Mouse (Mus musculus) frontal cortex, adult 2 months (tissue): Measurements from ENCODE around the gene 3110082J24Rik. TPM values are rescaled to one million over a fixed set of nuclear protein-coding genes. Genes with fewer than 3 reads are reported as not detected.

Source experiments
- DNase-seq, 2 experiments: peaks; one replicate each; pipeline ENCODE4 v3.0.0; 2022; ENCODE audit warnings: low spot score in 1 of 2; ENCODE audit errors: extremely low spot score in 1 of 2
- polyA plus RNA-seq: library from polyadenylated mRNA; depleted of rRNA; stranded (reverse); fragments of >200 nt; gene quantifications from 2 replicates; pipeline ENCODE4 v1.2.3, GENCODE M21; 2012

Gene 3110082J24Rik
- polyA plus RNA-seq, 1 experiment = 4.3 TPM

DNA sequence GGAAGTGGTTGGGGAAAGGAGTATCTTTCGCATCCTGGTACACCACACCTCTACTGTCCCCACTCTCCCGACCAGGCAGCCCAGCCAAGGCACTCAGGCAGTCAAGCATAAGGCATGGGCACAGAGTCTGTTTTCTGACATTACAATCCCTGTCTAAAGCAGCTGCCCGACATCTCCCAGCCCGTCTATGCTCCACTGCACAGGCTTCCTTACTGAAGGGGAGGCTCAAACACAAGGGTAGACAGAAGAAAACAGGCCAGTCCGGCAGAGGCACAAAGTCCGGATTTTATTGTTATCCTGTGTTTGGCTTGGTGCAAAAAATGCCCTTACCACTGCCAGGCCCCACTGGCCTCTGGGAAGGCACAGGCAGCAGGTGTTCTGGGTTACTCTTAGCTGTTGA lies 13.3 kb upstream of the 3110082J24Rik start:
- DNase-seq = no peak

GRCm38 (mm10) chr5:30118018-30118417 lies 12.1 kb upstream of the 3110082J24Rik start:
- no peak for DNase-seq

- no peak for DNase-seq
These were observed 9.8 kb upstream of the 3110082J24Rik start for GRCm38 (mm10) chr5:30115718-30116117.

- DNase-seq = no peak
These were observed 8.9 kb upstream of the 3110082J24Rik start for GRCm38 (mm10) chr5:30114761-30115140.

GRCm38 (mm10) chr5:30113881-30114760 lies 8.2 kb upstream of the 3110082J24Rik start:
- peak in 1 of 2 experiments; percentile 66 for DNase-seq

DNA sequence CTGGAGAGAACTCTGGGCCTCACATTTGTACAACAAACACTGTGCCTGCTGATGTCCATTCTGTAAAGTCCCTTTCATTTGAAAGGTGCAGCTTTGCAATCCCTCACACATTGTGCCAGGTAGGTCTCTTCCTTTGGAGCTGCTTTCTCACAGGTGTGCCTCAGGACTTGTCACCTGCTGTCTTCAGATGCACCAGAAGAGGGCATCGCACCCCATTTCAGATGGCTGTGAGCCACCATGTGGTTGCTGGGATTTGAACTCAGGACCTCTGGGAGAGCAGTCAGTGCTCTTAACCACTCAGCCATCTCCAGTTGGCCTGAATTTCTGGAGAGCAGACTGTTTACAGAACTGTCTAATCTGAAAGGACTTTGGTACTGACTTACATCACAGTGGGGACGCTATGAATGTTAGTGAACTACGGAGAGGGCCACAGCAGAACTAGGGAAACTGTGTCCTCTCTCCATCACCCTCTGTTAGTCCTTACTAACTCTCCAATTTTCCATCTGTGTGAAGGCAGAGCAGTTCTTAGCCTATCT lies 6.7 kb upstream of the 3110082J24Rik start:
- no peak for DNase-seq

DNA sequence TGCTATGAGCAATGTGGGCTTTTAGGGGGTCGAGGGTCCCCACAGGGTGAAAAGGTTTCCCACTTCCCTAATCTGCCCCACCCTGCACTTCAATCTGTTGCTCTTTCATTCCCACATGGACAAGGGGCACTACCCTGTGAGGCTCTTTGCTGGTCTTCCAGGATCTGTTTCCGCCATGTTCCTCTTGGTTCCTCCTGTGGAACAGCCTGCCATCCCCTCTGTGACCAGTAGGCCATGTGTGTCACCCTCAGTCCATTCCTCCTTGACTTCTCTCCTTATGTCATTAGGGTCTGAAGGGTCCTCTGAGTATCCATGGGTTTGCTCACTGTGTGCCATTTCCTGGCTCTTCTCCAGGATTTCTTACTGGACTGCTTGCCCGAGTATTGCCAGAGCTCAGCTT lies 5.9 kb upstream of the 3110082J24Rik start:
- DNase-seq = no peak

DNA sequence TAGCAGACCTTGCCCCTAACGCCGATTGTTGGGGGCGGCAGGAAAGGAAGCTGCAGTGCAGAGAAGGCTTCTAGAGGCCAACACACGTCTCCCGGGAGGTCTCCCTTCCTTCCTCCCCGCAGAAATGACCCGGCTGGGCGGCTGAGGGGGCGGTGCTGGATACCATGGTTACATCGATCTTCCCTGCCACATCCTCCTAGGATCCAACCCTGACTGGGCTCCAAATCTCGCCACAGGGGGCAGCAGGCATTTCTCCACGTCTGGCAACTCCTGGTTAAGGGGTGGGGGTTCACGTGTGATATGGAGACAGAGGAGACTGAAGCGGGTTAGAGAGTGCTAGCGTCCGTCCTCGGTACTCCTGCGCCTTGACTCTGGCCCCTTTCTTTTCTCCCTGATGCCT lies 5.2 kb upstream of the 3110082J24Rik start:
- peak in 1 of 2 experiments; percentile 27 for DNase-seq

GRCm38 (mm10) chr5:30110371-30111060 lies 4.6 kb upstream of the 3110082J24Rik start:
- no peak for DNase-seq

- no peak for DNase-seq
These were observed 4.0 kb upstream of the 3110082J24Rik start for GRCm38 (mm10) chr5:30109899-30110298.

- no peak for DNase-seq
These were observed 2.3 kb upstream of the 3110082J24Rik start for GRCm38 (mm10) chr5:30108233-30108632.

DNA sequence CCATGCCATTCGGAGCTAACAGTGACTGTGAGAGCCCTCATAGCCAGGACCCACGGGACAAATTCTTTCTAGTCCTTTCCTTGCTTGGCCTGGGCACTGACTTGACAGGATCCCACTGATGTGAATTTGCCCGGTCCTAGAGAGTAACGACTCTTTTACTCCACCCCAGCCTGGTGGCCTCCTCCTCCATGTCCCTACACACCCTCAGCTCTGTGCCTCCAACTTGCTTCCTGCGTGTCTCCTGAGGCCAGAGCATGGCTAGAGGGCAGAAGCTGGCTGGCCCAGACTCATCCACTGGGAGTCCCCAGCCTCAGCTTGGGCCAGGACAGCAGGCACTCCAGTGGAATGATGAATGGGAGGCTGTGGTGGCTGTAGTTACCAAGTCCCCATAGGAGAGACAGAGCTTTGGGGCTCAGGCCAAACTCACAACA lies 1.7 kb upstream of the 3110082J24Rik start:
- no peak for DNase-seq

- no peak for DNase-seq
These were observed 1.3 kb upstream of the 3110082J24Rik start for GRCm38 (mm10) chr5:30107186-30107585.

- no peak for DNase-seq
These were observed 870 bp upstream of the 3110082J24Rik start for GRCm38 (mm10) chr5:30106756-30107155.

DNA sequence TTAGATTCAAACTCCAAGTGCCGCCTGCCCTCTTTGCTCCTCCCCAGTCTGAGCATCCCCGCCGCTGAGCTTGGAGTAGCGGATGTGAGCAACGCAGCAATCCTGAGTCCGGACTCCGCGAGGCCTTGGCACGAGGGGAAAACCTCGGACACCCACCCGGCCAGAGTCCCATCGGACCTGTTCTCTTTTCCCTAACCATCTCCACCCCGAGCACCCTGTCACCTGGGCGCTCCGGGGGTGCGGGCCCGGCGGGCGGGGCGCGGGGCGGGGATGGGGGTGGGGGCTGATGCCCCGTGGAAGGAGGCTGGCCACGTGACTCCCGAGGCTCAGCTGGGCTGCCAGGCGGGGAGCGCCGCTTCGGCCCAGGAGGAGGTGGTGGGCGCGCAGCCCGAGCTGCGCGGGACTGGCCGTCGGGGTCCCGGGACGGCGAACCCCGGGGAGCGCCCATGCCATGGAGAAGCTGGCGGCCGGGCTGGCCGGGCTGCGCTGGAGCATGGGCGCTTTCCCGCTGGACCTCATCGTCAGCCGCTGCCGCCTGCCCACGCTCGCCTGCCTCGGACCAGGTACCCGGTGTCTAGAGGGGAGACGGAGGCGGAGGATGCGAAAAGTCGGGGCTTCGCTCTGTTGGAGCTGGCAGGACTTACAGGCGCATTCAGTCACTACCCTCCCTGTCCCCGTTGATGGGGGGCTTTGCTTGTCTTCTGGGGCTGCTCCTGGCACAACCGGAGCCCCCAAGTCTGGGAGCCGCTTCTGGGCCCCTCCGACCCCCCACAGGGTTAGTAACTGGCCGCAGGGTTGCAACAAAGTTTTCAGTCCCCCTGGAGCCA lies 832 bp downstream of the 3110082J24Rik start, which contains the start of gene Garem2:
TSS of gene Garem2 (plus strand) at position 321 of the 827 bp plus-strand sequence.
- no peak for DNase-seq

DNA sequence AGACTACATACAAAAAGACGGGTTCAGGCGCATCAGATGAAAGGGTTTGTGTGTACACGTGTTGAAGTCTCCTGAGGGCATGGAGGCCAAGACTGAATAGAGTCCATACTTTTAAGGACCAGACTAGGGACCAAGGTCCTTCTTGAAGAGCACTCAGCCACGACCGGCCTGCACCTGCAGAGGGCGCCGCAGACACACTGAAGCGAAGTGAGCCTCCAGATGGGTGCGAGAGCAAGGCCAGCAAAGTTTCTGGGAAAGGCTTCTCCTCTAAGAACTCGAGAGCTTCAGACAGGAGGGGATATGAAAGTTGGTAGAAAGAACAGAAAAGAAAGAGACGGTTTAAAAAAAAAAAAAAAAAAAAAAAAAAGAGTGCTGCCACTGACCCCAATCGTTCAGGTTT lies 1.5 kb downstream of the 3110082J24Rik start:
- peak in 1 of 2 experiments; percentile 68 for DNase-seq

GRCm38 (mm10) chr5:30103340-30103739 lies 2.5 kb downstream of the 3110082J24Rik start:
- no peak for DNase-seq

DNA sequence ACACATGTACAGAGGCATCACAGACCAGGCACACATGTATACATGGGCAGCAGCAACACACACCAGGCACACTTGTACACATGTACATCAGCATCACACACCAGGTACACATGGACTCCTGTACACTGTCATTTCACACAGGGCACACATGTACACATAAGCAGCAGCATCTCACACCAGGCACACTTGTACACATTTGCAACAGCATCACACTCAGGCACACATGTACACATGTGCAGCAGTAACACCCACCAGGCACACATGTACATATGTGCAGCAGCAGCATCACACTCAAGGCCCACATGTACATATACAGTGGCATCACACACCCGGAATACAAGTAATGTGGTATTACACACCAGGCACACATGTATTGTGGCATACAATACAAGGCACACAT lies 7.6 kb downstream of the 3110082J24Rik start:
- DNase-seq = no peak

DNA sequence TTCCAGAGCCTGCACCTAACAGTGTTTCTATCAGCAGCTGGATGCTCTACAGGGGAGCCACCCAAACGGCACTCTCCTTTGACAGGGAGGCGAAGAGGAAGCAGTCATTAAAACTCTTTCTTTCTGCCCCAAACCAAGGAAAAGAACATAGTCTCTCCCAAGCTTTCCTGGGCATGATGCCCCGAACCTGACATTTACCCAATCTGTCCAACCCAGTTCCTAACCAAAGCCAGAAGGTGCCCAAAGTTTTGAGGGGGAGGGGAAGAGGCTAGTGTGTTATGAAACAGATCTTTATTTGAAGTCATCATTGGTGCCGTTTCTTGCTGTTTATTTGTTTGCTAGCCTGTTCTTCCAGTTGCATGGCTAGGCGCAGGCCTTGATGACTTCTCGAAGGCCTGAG lies 10.2 kb downstream of the 3110082J24Rik start:
- no peak for DNase-seq

DNA sequence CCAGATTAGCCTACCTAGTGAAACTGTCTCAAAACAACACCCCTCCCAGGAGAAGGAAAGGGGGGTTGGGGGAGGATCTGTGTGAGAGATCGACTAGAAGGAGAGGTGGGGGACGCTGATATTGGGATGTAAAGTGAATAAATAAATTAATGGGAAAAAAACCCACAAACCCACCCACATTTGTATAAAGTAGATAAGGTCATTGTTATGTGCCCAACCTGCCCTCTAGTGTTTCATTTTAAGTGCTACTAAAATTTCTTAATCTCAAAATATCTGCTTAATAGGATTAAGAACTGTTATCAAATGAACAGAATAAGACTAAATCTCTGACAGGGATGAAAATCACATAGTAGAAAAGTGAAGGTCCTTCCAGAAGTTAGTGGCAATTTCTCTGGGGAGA lies 11.5 kb downstream of the 3110082J24Rik start:
- no peak for DNase-seq

DNA sequence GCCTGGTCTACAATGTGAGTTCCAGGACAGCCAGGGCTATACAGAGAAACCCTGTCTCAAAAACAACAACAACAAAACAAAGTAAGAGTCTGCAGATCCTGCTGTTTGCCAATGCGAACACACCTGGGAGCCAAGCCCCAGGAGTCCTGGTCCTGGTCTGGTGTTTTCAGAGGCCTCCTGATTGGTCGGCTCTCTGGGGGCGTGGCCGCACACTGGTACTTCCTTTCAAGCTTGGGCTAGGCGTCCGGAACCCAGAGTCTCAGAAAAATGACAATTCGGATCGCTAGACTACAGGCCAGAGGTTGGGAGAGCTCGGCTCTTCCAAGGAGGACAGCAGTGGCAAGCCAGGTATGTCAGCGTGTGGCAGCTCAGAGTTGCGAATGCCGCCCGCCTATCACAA lies 13.2 kb downstream of the 3110082J24Rik start:
- DNase-seq = no peak
